Mouse (Mus musculus): ENCODE data around the gene Hist1h2bl.
"Not testable (repeated sequence)": the region's sequence is repeated elsewhere in the genome, so short reads cannot be mapped to it uniquely, and the experiment has no call there.

Gene Hist1h2bl

GRCm38 (mm10) chr13:21722373-21722925 is 6.5 kb upstream of the Hist1h2bl start:
- no peak for DNase-seq (ENCODE audit: low spot score)

GRCm38 (mm10) chr13:21721757-21722372 is 5.9 kb upstream of the Hist1h2bl start, which contains the start of gene Hist1h2bm:
Gene Hist1h2bm (plus strand): TSS chr13:21722044.
- DNase-seq (ENCODE audit: low spot score): peak; percentile 59

- DNase-seq (ENCODE audit: low spot score): not testable (repeated sequence)
Observed at GRCm38 (mm10) chr13:21721107-21721756, 5.3 kb upstream of the Hist1h2bl start.

- DNase-seq (ENCODE audit: low spot score): no peak
Observed at GRCm38 (mm10) chr13:21718381-21719080, 2.6 kb upstream of the Hist1h2bl start.

GRCm38 (mm10) chr13:21717397-21718357 is 1.7 kb upstream of the Hist1h2bl start, which contains the start of gene Hist1h3h:
Gene Hist1h3h (plus strand): TSS chr13:21717659.
- DNase-seq (ENCODE audit: low spot score): peak; percentile 77

GRCm38 (mm10) chr13:21716540-21717391 is 823 bp upstream of the Hist1h2bl start:
- DNase-seq (ENCODE audit: low spot score): not testable (repeated sequence)

- no peak for DNase-seq (ENCODE audit: low spot score)
Observed at GRCm38 (mm10) chr13:21715131-21715863, 646 bp downstream of the Hist1h2bl start.

- DNase-seq (ENCODE audit: low spot score): peak; percentile 30
Observed at GRCm38 (mm10) chr13:21714725-21715124, 1.2 kb downstream of the Hist1h2bl start.

GRCm38 (mm10) chr13:21711698-21712097 is 4.2 kb downstream of the Hist1h2bl start:
- no peak for DNase-seq (ENCODE audit: low spot score)

- DNase-seq (ENCODE audit: low spot score): peak; percentile 67
Observed at GRCm38 (mm10) chr13:21710821-21711525, 5.0 kb downstream of the Hist1h2bl start.

GRCm38 (mm10) chr13:21710031-21710711 is 5.8 kb downstream of the Hist1h2bl start:
- peak; percentile 82 for DNase-seq (ENCODE audit: low spot score)

GRCm38 (mm10) chr13:21706669-21707068 is 9.3 kb downstream of the Hist1h2bl start:
- no peak for DNase-seq (ENCODE audit: low spot score)

GRCm38 (mm10) chr13:21697811-21698210 is 18.1 kb downstream of the Hist1h2bl start, which contains the start of gene Olfr1359:
Gene Olfr1359 (plus strand): TSS chr13:21698111.
- no peak for DNase-seq (ENCODE audit: low spot score)

GRCm38 (mm10) chr13:21677305-21677704 is 38.6 kb downstream of the Hist1h2bl start, which contains the start of gene Olfr1360:
Gene Olfr1360 (minus strand): TSS chr13:21677405.
- DNase-seq (ENCODE audit: low spot score): no peak
